Mouse (Mus musculus): Measurements from ENCODE around the gene Sart1.
"Not testable (repeated sequence)": the region's sequence is repeated elsewhere in the genome, so short reads cannot be mapped to it uniquely, and the experiment has no call there.

Sart1 gene

GRCm38 (mm10) chr19:5414534-5414957 is 26.0 kb upstream of the Sart1 start:
- in situ Hi-C loops (cut with MboI, MseI): no loop called here

- in situ Hi-C loops (cut with MboI, MseI): no loop called here
Measured at GRCm38 (mm10) chr19:5413840-5414239, 25.3 kb upstream of the Sart1 start.

GRCm38 (mm10) chr19:5411961-5412360 is 23.5 kb upstream of the Sart1 start:
- in situ Hi-C loops (cut with MboI, MseI): no loop called here

DNA sequence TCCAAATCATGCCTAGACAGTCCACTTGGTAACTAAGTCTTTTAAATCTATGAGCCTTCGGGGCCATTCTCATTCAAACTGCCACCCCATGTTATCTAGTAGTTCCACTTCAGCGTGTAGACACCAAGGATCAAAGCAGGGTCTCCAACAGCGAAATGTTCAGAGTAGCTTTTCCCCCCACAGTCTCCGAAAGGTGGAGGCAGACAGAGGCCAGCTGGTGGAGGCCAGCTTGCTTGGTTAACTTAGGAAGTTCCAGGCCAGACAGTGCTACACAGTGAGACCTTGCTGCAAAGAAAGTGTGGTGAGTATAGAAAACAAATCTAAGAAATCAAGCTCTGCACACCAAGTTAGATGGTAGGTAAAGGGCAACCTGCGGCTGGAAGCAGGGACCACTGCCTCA is 22.1 kb upstream of the Sart1 start:
- in situ Hi-C loops (cut with MboI, MseI): no loop called here

DNA sequence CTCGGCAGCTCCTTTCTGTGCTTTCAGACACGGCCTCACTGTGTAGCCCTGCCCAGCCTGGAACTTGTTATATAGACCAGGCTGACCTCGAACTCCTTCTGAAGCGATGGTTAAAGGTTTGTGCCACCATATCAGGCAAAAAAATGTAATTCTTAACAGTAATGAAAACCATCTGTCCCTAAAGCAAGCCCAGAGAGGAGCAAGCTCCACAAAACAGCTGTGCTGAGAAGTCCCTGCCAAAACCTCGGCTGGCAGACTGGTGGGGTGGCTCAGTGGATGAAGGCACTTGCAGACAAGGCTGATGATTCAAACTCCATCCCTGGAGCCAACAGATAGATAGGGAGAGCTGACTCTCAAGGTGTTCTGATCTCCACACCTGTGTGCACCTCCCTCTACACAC is 20.6 kb upstream of the Sart1 start:
- in situ Hi-C loops (cut with MboI, MseI): no loop called here

DNA sequence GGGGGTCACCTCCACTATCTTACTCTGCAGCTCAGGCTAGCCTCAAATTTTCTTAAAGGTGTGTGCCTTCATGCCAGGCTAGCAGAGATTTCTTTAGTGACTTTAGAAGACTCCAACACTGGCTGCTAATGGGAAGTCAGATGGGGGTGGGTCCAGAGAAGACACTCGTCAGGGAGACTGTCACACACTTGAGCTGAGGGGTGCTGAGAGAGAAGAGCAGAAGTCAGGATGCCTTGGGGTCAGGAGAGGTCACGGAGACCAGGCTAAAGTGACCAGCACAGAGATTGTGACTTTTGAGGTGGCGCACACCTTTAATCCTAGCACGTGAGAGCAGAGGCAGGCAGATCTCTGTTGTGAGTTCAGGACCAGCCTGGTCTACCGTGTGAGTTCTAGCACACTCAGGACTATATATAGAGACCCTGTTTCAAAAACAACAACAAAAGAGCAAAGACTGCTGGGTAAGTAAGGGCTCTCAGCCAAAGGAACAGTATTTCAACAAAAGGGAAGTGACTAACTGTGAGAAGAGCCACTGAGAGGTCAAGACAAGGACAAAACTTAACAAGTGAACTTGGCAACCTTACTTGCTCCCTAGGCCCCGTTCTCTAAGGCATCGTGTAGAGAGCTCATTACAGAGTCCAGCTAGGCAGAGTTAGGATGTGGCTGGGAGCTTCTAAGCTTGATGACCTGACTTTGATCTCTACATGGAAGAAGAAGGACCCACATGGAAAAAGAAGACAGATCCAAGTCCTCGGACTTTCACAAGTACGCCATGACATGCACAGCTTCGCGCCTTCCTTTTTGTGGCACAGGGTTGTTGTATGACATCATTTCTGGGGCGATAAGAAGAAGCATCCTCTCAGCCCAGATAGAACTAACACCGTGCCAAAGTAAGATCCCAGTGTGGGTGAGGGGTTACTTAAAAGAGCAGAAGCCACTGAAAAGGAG is 19.8 kb upstream of the Sart1 start:
- in situ Hi-C loops (cut with MboI, MseI): no loop called here

- in situ Hi-C loops (cut with MboI, MseI): no loop called here
Measured at GRCm38 (mm10) chr19:5407133-5407532, 18.6 kb upstream of the Sart1 start.

DNA sequence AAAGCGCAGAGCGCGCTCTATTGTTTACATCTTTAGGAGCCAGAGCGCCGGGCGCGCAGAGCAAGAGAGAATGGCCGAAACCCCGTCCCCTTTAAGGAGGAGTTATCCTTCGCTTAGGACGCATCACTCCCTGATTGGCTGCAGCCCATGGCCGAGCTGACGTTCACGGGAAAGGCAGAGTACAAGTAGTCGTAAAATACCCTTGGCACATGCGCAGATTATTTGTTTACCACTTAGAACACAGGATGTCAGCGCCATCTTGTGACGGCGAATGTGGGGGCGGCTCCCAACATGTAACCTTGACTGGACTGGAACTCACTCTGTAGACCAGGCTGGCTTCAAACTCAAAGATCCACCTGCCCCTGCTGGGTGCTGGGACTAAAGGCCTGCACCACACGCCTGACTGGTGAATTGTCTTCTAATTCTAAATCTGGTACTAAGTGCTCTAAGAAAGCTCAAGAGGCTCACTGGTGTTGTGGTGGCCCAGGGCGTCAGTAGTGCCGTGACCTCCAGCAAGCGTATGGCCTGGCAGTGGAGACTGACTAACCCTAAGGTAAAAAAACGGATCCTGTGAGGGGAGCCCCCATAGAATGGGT is 18.1 kb upstream of the Sart1 start:
- in situ Hi-C loops (cut with MboI, MseI): not testable (repeated sequence)

GRCm38 (mm10) chr19:5405924-5406323 is 17.4 kb upstream of the Sart1 start:
- in situ Hi-C loops (cut with MboI, MseI): no loop called here

- in situ Hi-C loops (cut with MboI, MseI): no loop called here
Measured at GRCm38 (mm10) chr19:5402293-5402692, 13.8 kb upstream of the Sart1 start, which contains the start of gene Tsga10ip. TSS of gene Tsga10ip (minus strand) at chr19:5402526.

DNA sequence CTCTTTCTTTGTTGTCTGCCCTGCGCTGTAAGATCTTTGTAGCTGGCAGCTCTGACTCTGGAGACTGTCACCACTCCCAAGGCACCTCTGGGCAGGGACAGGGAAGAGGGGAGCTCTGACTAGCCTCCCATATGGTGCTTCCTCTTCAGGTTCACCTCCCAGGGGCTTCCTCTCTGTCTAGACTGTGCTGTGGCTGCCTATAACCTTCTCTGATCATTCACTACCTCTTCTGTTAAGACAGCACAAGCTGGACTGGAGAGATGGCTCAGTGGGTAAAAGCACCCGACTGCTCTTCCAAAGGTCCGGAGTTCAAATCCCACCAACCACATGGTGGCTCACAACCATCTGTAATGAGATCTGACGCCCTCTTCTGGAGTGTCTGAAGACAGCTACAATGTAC is 12.6 kb upstream of the Sart1 start:
- in situ Hi-C loops (cut with MboI, MseI): not testable (repeated sequence)

DNA sequence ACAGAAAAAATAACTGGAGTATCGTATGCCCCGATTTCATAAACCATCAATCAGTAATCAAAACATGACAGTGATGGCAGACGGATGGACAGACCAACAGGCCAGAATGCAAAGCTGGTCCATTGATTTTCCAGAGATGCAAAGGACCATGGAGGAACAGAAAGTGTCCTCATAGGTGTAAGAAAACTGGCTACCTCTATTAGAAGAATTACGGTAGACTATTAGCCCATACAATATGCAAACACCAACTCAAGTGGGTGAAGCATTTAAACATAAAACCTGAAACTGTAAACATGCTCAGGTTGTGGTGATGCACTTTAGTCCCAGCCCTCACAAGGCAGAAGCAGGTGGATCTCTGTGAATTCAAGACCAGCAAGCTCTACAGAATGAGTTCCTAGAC is 6.9 kb upstream of the Sart1 start:
- in situ Hi-C loops (cut with MboI, MseI): no loop called here

- in situ Hi-C loops (cut with MboI, MseI): no loop called here
Measured at GRCm38 (mm10) chr19:5394168-5394567, 5.7 kb upstream of the Sart1 start.

DNA sequence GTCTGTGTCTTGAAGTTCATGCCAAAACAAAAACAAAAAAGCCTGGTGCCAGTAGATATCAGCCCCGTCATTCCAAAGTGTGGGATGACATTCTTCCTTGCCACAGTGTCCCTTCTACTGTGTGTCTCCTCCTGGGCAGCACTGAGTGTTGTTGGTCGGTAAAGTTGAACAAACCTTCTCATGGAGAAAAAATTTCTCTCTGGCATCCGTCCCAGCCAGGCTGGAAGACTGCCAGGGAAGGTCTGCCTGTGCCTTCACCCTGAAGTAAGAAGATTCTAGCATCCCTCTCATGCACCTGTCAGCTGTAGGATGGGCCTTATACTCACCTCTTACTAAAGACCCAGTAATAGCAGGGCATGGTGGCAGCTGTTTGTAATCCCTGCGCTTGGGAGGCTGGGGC is 4.4 kb upstream of the Sart1 start:
- in situ Hi-C loops (cut with MboI, MseI): no loop called here

DNA sequence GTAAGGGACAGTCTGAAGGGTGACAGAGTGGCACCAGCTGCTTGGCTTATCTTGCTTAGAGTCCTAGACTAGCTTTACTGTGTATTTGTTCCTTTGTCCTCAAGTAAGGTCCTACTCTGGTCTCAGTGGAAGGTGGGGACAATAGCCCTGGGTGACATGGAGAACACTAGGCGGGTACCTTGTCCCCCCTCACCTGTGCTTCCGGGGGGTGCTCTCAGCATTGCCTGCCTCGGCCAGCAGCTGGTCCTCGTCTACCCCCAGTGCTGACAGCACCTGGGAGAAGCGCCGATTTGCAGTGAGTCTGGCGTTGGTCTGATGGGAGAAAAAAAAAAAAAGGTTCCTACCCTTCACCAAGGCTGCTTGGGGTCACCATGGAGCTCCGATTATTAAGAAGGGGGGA is 1.9 kb upstream of the Sart1 start:
- in situ Hi-C loops (cut with MboI, MseI): no loop called here

GRCm38 (mm10) chr19:5389647-5390046 is 1.1 kb upstream of the Sart1 start:
- in situ Hi-C loops (cut with MboI, MseI): no loop called here

- in situ Hi-C loops (cut with MboI, MseI): no loop called here
Measured at GRCm38 (mm10) chr19:5388011-5388441, 477 bp downstream of the Sart1 start.

DNA sequence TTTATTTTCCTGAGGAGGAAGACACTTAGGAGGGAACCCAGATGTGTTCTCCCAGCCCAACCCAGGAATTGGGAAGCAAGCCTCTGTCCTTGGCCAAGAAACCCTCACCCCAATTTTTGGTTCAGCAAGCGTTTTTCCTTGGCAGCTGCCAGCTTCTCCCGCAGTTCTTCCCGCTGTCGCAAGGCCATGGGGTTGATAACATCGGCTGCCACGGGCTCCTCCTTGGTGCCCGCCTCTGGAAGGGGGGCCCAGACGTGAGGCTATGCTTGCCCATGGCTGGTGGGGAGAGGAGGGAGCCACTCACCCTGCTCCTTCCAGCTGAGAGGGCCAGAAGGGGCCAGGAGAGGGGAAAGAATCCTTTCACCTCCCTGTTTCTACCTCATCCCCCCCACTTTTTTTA is 3.8 kb downstream of the Sart1 start:
- in situ Hi-C loops (cut with MboI, MseI): no loop called here

GRCm38 (mm10) chr19:5383326-5383725 is 5.2 kb downstream of the Sart1 start:
- in situ Hi-C loops (cut with MboI, MseI): no loop called here

DNA sequence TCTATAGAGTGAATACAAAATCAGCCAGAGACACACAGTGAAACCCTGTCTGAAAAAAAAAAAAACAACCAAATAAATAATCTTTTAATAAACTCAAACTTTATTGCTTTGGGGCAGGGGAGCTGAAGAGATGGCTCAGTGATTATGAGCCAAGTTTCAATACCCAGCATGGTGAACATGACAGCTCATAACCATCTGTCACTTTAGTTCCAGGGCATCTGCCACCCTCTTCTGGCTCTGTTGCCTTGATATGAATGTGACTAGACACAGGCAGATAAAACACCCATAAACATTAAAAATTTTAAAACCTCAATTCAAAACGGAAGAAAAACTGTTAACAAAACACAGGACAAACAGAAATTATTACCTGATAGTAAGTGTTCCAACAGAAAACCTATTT is 11.1 kb downstream of the Sart1 start:
- in situ Hi-C loops (cut with MboI, MseI): no loop called here

GRCm38 (mm10) chr19:5374748-5375147 is 13.8 kb downstream of the Sart1 start:
- in situ Hi-C loops (cut with MboI, MseI): no loop called here

GRCm38 (mm10) chr19:5374177-5374576 is 14.3 kb downstream of the Sart1 start:
- in situ Hi-C loops (cut with MboI, MseI): no loop called here

- in situ Hi-C loops (cut with MboI, MseI): no loop called here
Measured at GRCm38 (mm10) chr19:5372724-5373123, 15.8 kb downstream of the Sart1 start.
